Mouse (Mus musculus): ENCODE results near the gene Atp8b5.

Atp8b5 gene

DNA sequence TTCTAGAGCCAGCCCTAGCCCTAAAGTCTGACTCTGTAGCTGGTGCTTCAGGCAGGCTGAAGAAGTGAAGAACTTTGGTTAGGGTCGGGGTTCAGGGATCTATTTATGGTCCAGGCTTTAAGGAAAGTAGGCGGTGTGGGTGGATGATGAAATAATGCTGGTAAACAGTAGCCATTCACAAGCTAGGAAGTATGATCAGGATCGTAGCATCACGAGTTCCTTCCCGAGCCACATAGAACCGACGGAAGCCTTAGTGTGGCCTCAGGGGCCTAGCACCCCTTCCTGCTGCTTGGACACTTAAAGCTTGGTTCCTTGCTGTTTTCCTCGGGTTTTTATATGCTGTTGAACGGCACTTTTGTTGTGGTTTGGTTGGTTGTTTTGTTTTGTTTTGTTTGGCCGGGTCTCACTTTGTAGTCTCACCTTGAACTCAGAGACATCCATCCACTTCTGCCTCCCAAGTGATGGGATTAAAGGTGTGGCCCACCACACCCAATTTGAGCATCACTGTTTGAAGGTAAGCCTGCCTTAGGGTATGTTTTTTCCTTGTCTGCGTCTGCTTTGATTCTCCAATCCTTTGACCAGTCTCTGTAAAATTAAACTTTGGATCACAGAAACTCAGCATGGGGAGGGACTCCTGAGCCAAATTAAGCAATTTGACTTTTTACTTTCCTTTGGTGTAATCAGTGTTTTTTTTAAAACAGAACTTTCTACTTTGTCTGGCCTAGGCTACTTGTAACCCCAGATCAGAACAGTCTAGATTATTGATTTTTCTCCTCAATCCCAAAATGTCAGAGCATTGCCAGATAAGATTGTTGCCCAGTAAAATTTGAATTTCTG, 116.5 kb downstream of the Atp8b5 start:
- no peak for DNase-seq (ENCODE audit: low spot score)

DNA sequence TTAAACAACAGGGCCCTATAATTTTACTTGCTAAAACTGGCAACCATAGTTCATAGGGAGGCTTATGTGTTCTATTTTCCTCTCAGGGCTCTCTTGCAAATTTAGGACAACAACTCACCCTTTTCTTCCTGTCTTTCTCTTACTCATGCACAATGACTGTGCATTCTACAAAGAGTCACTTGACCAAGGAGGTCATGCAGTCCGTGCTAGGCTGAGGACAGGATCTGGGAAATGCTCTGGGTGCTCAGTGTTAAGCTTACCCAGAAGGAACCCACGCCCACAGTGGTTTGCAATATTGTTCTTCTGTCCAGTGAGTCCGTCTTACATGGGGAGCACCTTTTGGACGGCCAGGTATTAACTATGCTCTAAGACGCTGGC, 117.1 kb downstream of the Atp8b5 start:
- no peak for DNase-seq (ENCODE audit: low spot score)

DNA sequence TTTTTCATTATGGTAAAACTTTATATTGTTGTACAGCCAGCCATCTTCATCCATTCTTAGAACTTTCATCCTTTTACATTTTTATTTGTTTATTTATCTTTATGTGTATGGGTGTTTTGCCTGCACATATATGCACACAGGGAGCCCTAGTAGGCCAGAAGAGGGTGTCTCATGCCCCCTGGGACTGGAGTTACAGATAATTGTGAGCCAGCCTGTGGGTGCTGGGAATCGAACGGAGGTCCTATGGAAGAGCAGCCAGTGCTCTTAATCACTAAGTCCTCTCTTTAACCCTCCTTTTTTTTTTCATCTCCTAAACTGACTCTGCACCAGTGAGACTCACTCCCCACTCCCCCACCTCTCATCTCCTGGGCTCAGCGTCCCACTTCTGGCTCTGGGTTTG, 117.6 kb downstream of the Atp8b5 start:
- no peak for DNase-seq (ENCODE audit: low spot score)

DNA sequence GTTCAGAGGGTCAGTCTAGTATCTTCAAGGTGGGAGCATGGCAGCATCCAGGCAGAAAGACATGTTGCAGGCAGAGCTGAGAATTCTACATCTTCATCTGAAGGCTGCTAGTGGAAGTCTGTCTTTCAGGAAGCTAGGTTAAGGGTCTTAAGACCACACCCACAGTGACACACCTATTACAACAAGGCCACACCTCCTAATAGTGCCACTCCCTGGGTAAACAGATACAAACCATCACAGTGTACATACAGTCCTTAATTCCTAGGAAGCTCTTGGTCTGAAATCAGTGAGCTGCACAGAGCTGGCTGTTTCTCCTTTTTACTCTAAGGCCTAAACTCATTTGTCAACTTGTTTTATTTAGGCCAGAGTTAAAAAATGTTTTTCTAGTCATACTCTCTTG, 120.0 kb downstream of the Atp8b5 start:
- no peak for DNase-seq (ENCODE audit: low spot score)

DNA sequence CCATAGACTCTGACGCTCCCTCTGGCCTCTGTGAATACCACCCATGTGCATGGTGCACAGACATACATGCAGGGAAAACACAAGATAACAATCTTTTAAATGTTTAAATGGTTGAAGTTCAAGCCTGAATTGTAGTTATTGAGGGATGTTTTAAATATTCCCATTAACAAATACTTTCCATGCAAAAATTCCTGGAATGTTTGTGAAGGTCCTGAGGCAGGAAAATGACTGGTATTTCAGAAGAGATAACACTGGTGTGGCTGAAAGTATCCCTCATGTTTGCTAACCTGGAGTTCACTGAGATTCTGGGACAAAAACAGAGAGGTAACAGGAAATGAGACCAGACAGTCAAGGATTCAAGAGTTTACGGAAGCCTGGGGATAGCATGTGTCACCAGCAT, 122.4 kb downstream of the Atp8b5 start:
- no peak for DNase-seq (ENCODE audit: low spot score)

DNA sequence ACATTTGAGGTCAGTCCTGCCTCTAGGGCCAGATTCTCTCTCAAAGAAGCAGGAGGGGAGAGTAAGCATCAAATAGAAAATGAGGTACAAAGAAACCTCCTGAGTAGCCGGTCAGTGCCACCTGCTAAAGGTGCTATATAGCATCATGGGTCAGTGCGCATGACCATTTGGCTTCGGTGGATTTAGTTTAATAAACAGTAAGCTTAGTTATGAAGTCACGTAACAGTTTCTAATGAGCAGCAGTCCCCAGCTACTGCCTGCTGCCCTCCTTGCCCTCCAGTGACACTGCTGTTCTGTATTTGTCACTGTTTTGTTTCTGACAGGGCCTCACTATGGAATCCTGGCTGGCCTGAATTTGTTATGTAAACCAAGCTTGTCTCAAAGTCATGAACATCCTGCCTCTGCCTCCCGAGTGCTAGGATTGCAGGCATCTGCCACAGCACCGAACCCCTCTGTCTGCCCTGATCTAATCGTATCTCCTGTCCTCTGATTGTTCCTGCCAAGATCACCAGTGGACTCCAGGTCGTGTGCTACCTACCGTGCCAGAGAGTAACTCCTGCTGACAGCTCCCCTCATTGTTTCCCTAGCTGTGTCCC, 123.0 kb downstream of the Atp8b5 start:
- DNase-seq (ENCODE audit: low spot score): no peak

DNA sequence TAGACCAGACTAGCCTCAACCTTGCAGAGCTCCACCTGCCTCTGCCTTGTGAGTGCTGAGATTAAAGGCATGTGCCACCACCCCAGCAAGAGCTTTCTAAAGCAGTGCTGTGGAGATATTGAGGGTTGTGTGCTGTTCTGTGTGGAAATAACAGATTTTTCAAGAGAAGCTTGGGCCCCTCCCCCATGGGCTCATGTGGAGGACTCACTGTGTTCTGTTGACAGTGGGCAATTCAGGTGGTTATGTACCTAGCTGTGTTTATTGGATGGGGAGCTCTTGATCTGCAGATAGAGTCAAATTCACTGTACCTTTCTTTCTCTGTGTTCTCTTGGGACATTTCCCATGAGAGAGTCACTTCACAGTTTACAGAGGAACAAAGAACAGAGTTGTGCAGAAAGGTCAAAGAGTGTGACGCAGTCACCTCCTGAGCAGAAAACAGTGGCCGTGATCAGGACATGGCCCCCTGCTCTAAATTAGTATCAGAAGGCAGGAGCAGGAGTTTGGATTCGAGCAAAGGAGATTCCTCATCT, 124.6 kb downstream of the Atp8b5 start:
- no peak for DNase-seq (ENCODE audit: low spot score)

DNA sequence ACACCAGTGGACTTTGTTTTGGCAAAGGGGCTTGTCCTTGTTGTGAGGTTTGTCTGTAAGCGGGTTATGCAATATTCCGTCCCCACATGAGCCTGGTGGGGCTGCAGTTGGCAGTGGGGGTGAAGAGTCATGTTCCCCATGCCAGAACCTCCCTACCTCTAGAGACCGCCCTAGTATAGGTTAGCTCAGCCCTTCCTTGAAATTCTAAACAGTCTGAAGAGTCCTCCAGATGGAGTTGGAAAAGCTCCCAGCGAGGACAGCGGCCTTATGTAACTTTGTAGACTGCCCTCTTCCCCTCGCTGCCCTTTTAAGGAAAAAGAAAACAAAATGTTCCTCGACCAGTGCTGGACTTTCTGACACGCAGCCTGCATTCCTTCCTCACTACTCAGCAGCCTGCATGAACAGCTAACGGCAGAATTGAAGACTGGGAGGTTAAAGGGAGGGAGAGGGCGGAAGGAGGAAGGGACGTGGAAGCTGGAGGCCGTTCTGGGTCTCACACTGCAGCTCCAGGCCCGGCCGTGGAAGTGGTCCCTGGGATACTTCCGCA, 127.5 kb downstream of the Atp8b5 start:
- no peak for DNase-seq (ENCODE audit: low spot score)

DNA sequence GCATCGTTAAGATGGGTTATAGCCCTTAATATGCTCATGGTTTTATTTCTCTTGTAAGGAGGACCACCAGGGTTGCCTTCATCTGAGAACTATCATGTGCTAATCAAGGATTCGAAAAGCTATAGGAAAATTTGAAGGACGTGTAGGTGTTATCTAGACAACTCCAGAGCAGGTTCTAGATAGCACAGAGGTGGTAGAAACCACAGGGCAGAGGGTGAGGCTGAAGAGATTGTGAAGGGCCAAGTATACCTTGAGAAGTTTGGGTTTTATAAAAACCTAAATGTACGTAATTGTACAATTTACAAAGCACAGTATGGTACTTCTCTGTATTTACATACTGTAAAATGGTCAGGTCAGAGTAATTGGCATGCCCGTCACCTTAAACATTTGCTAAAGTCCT, 128.2 kb downstream of the Atp8b5 start:
- no peak for DNase-seq (ENCODE audit: low spot score)

DNA sequence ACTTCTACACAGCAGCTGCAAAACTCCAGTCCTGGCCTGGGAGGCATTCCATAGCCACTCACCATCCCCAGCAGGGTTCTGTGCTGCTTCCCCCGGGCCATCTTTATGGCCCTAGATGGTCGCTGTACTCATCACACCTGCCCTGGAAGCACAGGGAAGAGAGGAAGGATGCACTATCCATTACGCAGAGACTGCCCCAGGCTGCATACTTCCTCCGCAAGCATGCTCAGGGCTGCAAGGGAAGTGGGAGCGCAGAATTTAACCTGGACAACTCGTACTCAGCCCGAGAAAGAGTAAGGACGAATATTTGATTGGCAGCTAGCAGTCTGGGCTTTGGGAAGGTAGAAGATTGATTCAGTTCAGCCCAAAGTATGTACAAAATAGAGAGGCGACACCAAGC, 128.9 kb downstream of the Atp8b5 start:
- DNase-seq (ENCODE audit: low spot score): no peak

DNA sequence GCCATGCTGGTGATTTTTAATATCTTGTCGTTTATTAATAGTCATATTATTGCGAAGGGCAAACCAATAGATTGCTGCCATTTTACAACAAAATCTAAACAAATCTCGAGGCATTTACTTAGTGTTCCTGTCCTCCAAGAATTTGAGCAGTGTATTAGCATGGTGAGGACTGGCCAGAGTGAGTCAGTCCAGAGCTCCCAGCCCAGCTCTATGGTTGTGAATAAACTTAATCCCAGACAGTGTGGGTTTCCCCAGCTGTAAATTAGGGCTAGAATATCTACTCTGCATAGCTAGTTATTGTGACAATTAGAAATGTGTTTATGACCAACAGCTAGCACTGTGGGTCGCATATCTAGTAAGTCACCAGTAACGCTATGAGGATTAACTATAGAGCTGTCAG, 129.4 kb downstream of the Atp8b5 start:
- no peak for DNase-seq (ENCODE audit: low spot score)

DNA sequence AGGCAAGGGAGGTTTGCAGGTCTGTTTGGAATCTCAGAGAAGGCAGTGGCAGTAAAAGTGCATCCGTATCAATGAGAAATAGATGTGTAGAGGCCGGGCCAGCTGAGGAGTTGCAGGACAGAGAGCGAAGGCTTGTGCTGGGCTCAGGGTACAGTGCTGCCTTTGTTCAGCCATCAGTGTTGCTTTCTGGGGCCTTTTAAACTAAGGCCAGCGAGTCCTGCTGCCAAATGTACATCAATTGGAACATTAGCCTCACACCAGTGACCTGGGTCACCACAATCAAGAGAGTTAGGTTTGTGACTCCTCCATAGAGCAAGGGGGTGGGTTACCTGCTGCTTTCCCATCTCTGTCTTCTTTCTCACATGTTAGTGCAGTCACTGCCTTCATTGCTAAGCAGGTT, 131.1 kb downstream of the Atp8b5 start:
- DNase-seq (ENCODE audit: low spot score): no peak

DNA sequence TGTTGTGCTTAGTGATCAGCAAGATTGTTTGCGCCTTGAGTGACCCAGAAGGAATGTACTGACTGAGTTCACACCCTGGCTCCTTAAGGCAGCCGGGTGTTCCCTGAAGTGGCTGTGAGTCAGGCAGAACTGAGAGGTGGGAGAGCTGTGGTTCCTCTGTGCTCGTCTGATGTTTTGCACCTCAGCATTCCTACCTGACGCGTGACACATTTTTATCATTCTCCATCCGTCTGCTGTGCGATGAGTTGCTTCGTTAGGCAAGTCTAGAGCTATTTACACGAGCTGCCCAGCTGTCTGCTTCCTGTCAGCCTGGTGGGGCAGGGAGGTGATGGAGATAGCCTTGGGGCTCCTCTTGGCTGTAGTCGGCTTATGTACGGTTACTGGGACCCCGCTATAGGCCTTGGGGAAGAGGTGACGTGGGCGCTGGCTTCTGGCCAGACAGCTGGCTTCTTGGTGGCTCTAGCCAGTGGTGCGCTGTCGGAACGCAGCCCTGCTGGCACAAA, 131.9 kb downstream of the Atp8b5 start:
- no peak for DNase-seq (ENCODE audit: low spot score)

DNA sequence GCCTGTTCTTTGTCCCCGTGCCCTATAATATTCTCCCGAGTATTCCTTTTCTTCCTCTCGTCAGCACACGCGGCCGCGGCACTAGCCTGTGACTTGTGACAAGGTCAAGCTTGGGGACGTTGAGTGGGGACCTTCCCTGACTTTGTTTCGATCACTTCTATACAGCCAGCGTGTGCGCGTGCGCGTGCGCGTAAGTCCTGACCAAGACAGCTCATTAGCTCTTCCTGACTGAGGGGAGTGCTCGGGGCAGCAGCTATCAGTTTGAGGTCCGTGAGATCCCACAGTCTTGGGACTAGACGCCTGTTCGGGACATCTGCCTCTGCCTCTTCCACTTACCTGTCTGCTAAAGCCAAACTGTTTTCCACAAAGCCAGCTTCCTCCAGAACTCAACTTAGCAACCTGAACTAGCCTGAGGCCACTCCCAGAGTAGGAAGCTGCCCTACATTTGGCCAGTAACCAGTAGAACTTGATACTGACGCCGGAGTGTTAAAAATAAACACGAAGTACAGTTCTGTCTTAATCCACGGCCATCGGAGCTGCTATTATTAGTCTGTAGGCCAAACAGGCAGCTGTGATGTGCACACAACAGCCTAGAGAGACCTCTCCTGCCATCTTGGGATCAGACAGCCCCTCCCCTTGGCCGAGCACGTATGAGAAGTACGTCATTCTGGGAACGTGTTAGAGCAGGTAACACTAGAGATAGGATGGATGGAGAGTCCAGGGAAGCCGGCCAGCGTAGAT, 132.6 kb downstream of the Atp8b5 start:
- DNase-seq (ENCODE audit: low spot score): no peak

DNA sequence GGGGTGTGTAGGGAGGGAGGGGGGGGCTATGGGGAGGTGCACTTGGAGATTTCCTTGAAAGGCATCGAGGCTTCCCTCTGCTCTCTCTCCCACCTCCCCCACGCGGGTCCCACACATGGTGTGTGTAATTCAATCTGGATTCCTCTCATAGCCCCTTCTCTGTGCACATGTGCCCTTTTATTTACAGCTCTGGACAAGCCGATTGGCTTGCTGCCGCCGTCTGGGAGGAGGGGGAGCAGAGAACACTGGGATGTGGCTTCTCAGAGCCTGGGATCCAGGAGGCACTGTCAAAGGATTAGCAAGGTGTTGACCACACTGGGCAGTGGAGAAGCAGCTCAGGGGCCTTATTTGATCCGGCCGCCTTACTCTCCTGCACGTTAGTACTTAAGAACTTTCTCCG, 134.0 kb downstream of the Atp8b5 start:
- DNase-seq (ENCODE audit: low spot score): no peak

DNA sequence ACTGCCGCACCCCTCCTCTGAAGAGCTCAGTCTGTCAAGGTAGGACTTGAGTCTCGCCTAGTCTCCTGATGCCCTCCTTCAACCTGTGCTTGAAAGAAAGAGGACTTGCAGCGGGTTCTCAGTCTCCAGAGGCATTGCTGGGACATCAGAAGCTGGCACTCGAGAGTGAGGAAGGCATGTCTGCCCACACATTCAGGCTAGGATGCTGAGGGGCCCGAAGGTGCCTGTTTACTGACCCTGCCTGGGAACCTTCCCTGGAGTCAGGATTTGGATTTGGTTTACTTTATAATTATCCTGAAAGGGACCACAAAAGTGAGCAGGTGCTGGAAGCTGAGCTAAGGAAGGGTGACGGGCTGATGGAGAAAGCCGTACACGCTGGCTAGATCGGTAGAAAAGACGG, 134.5 kb downstream of the Atp8b5 start:
- no peak for DNase-seq (ENCODE audit: low spot score)

DNA sequence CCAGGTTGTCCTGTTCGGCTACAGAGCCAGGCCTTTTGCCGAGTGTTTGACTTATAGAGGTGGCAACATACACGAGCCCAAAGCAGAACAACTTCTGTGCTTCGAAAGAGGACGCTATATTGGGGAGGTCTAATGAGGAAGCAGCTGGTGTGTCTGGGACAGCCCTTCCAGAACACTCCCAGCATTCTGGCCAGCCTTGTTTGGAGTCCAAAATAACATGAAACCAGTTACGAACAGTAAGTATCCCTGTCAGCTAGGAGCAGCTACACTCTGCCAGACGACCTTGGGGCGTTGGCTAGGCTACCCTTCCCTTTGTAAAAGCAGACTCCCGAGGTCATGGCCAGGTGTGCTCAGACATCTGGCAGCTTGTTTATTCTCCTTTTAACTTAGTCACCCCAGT, 135.3 kb downstream of the Atp8b5 start:
- DNase-seq (ENCODE audit: low spot score): no peak

DNA sequence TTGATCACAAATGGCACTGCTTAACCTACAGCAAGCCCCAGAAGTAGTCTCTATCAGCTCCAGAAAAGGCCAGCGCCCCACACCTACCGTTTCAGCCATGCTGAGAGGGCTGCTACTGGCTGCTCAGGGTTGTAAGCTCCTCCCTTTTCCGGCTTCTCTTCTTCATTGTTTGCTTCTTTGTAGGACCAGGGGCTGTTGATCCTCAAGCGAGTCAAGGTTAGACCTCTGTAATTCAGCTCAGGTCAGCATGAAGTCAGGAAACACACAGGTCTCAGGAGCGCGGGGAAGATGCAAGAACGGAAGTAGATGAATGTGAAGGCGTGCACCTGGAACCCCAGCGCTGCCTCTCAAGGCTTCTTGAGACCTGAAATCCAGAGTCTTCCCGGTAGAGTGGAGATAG, 137.7 kb downstream of the Atp8b5 start:
- DNase-seq (ENCODE audit: low spot score): no peak

DNA sequence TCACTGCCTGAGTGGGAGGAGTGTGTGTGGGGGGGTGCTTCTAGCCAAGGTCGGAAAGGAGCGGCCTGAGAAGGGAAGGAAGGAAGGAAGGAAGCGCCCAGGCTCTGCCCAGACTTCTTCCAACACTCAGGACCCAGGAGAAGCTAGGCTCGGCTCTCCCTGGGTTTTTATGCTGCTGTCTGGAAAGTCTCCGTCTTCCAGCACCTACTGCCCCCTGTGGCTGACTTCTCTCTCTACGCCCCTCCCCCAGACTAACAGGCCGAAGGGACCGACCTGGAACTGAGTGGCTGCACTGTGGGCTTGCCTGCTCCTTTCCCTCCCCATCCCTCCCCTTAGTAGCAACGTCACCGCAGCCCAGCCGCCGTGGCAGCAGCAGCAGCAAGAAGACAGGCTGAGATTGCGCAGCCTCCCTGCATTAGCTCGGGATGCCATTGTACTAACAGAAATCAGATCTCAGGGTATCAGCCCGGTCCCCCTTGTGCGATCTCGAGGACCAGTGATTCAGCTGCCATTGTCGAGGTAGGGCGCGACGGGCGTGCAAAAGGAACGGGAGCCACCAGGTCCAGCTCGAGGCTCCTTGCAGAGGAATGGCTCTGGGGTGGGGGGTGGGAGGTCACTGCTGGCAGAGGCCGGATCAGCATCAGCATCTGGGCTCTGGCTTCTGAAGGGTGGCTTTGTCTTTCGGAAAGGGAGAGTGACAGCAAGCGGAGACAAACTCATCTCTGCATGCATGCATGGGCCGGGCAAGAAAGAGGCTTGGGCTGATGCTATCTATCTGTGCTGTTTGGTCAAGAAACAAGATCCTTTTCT, 139.4 kb downstream of the Atp8b5 start:
- no peak for DNase-seq (ENCODE audit: low spot score)

DNA sequence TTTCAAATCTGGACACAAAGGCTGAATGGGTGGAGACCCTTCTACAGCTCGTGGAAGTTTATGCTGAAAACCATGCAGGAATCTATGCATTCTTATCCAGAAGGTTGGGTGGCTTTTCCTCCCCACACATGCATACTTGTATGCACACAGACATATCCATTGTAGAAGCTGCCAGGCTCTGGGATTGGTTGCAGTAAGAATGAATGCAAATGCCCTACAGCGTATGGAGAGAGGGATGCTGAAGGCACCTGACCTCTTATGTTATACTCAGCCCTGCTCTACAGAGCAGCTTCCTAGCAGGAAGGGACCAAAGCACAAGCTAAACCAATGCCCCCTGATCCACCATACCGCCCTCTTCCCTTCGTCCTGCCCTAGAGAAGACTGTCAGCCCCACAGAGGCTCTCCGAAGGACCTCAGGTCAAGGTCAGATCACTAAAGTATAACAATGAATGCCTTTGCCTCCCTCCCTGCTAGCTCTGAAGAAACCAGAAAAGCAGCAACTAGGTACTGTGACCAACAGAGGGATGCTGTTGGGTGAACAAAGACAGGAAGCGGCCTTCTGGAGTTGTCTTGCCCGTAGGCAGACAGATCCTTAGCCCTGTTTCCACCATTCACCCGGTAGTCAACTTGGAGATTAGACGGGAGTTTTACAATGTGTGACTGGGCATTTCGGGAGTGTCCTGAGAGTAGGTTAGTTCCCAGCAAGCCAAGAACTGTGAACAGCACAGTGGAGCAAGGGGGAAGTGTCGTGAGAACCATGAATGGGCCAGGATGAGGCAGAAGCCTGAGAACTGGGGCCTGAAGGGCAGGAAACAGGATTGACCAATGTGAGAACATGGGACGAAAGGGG, 140.3 kb downstream of the Atp8b5 start:
- no peak for DNase-seq (ENCODE audit: low spot score)

DNA sequence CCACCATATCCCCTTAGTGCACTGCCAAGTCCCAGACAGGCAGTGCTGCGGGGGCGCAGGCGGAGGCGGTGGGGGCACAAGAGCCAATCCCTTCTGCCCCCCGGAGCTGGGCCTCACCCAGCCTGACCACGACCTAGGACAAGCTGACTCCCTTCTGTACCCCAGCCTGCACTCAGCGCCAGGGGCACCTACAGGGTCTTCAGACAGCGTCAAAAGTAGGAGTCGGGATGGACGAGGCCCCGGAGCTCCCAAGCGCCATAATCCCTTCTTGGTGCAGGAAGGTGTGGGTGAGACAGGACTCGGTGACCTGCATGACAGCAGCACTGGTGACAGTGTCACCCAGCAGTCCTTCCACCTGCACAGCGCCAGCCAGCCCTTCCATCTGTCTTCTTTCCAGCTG, 147.8 kb downstream of the Atp8b5 start:
- no peak for DNase-seq (ENCODE audit: low spot score)
